Mouse (Mus musculus): ENCODE measurements around the gene Jmjd6. TPM values are rescaled to one million over a fixed set of nuclear protein-coding genes. Genes with fewer than 3 reads are reported as not detected.
"Not testable (repeated sequence)": the region's sequence is repeated elsewhere in the genome, so short reads cannot be mapped to it uniquely, and the experiment has no call there.

Gene Jmjd6
- polyA plus RNA-seq, 1 experiment from 2014 or later = 65.7 TPM

GRCm38 (mm10) chr11:116850085-116850484 is 6.8 kb upstream of the Jmjd6 start:
- no peak for ATAC-seq (ENCODE audit: borderline replicate concordance, extremely low read depth, low FRiP score, low TSS enrichment)
- peaks cover 38% of the 10 kb centered on the region for H3K36me3 ChIP-seq
- H3K4me1 ChIP-seq = peaks cover 31% of the 10 kb centered on the region
- no peak overlapping the region for H3K27ac ChIP-seq
- H3K9ac ChIP-seq = peak overlapping the region; percentile 5; the same call in 1 of the 2 replicates
- H3K9me3 ChIP-seq = no peaks in the 10 kb centered on the region
- 32% methylated on average over 4 of the region's 4 CpGs for WGBS
- H3K27me3 ChIP-seq = no peaks in the 10 kb centered on the region
- H3K4me3 ChIP-seq = peak overlapping the region; percentile 84
- peak overlapping the region; percentile 77 for H3K4me2 ChIP-seq

- Histone ChIP-seq H3K9me3 (no peaks in the 10 kb centered on the region), H3K36me3 (peaks cover 38% of the 10 kb centered on the region), H3K4me1 (peaks cover 27% of the 10 kb centered on the region), H3K4me2 (no peak overlapping the region), H3K9ac (no peak overlapping the region), H3K27ac (no peak overlapping the region), H3K27me3 (no peaks in the 10 kb centered on the region), H3K4me3 (no peak overlapping the region)
- ATAC-seq (ENCODE audit: borderline replicate concordance, extremely low read depth, low FRiP score, low TSS enrichment) = no peak
These were observed 6.3 kb upstream of the Jmjd6 start for GRCm38 (mm10) chr11:116849587-116849986.

- Histone ChIP-seq H3K27ac (0 out of 2 replicates have a peak overlapping the region, but pooled peaks have one; percentile 6), H3K36me3 (peaks cover 38% of the 10 kb centered on the region), H3K4me1 (peaks cover 29% of the 10 kb centered on the region)
- not testable (repeated sequence) for H3K4me2 ChIP-seq; H3K4me3 ChIP-seq; ATAC-seq (ENCODE audit: borderline replicate concordance, extremely low read depth, low FRiP score, low TSS enrichment); H3K27me3 ChIP-seq; H3K9ac ChIP-seq; H3K9me3 ChIP-seq
- 74% methylated on average over 2 of the region's 2 CpGs for WGBS
These were observed 5.6 kb upstream of the Jmjd6 start for GRCm38 (mm10) chr11:116848877-116849178.

DNA sequence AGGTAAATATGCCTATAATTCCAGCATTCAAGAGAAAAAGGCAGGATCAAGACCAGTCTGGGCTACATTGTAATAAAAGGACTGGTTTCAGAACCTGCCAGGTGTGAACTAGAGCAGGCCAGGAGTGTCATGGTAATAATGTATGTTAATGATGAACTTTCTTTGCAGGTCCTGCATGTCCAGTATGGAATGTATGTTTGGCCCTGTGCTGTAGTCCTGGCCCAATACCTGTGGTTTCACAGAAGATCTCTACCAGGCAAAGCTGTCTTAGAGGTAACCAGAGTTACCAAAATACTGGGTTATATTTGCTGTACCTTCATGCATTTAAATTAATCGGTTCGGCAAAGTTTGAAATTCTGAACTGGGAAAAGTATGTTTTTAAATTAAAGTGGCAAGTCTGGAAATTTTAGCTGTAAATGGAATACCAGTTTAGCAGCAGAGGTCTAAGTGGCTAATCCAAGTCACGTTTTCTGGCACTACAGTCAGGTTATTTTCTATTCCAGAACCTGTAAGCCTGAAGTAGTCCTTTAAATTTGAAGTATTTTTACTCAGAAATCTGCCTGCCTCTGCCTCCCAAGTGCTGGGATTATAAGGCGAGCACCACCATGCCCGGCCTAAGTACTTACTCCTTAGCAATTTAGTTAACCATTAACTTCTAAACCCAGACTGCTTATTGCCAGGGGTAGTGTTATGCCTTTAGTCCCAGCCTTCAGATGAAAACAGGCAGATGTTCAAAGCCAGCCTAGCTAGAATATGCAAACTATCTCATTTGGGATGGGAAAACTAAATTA is 5.0 kb upstream of the Jmjd6 start:
- no peak overlapping the region for H3K4me2 ChIP-seq
- no peak overlapping the region for H3K4me3 ChIP-seq
- ATAC-seq (ENCODE audit: borderline replicate concordance, extremely low read depth, low FRiP score, low TSS enrichment) = no peak
- peaks cover 29% of the 10 kb centered on the region for H3K4me1 ChIP-seq
- 66% methylated on average over 5 of the region's 5 CpGs for WGBS
- H3K36me3 ChIP-seq = peaks cover 38% of the 10 kb centered on the region
- H3K27ac ChIP-seq = peak overlapping the region; percentile 6; the same call in 1 of the 2 replicates
- H3K9me3 ChIP-seq = no peaks in the 10 kb centered on the region
- H3K27me3 ChIP-seq = no peaks in the 10 kb centered on the region
- no peak overlapping the region for H3K9ac ChIP-seq

DNA sequence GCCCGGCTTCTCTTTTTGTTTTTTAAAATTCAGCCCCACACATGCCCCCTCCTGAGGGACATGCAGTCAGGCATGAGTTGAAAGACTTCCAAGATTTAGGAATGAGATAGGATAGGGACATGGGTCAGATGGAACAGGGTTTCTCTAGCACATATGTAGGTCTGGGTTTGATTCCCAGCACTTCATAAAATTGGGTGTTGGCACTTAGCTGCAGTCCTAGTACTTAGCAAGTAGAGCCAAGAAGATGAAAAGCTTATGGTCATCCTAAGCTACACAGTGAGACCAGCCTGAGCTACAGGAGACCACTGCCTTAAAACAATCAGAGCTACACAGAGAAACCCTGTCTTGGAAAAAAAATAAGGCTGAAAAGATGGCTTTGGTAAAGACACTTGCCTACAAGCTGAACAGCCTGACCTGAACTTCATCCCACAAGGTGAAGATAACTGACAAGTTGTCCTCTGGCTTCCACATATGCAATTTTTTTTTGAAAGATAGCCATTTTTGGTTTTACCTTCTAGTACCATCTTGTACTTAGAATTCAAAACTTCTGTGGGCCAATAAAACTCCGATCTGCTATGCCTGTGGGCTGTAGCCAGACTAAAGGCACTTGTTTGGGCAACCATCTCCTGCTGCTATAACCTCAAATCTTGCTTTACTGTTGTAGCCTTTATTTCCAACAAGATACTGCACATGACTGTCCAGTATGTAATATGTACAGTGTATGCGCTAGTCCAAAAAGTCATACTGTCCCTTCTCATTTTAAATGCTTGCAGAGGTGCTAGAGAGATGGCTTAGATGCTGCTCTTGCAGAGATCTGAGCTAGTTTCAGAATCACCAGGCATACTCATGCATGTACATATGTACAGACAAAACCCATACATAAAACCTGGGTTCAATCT is 4.2 kb upstream of the Jmjd6 start:
- H3K4me3 ChIP-seq = no peak overlapping the region
- peaks cover 38% of the 10 kb centered on the region for H3K36me3 ChIP-seq
- no peak overlapping the region for H3K9ac ChIP-seq
- peaks cover 29% of the 10 kb centered on the region for H3K4me1 ChIP-seq
- no peak overlapping the region for H3K4me2 ChIP-seq
- H3K27ac ChIP-seq = no peak overlapping the region
- 85% methylated on average over 3 of the region's 3 CpGs for WGBS
- no peaks in the 10 kb centered on the region for H3K27me3 ChIP-seq
- H3K9me3 ChIP-seq = no peaks in the 10 kb centered on the region
- no peak for ATAC-seq (ENCODE audit: borderline replicate concordance, extremely low read depth, low FRiP score, low TSS enrichment)

- 80% methylated on average over 4 of the region's 4 CpGs for WGBS
- peaks cover 36% of the 10 kb centered on the region for H3K36me3 ChIP-seq
- no peak overlapping the region for H3K27ac ChIP-seq
- no peak for ATAC-seq (ENCODE audit: borderline replicate concordance, extremely low read depth, low FRiP score, low TSS enrichment)
- H3K9ac ChIP-seq = no peak overlapping the region
- H3K27me3 ChIP-seq = no peaks in the 10 kb centered on the region
- H3K9me3 ChIP-seq = no peaks in the 10 kb centered on the region
- peaks cover 34% of the 10 kb centered on the region for H3K4me1 ChIP-seq
- no peak overlapping the region for H3K4me3 ChIP-seq
- no peak overlapping the region for H3K4me2 ChIP-seq
These were observed 3.4 kb upstream of the Jmjd6 start for GRCm38 (mm10) chr11:116846593-116847181.

DNA sequence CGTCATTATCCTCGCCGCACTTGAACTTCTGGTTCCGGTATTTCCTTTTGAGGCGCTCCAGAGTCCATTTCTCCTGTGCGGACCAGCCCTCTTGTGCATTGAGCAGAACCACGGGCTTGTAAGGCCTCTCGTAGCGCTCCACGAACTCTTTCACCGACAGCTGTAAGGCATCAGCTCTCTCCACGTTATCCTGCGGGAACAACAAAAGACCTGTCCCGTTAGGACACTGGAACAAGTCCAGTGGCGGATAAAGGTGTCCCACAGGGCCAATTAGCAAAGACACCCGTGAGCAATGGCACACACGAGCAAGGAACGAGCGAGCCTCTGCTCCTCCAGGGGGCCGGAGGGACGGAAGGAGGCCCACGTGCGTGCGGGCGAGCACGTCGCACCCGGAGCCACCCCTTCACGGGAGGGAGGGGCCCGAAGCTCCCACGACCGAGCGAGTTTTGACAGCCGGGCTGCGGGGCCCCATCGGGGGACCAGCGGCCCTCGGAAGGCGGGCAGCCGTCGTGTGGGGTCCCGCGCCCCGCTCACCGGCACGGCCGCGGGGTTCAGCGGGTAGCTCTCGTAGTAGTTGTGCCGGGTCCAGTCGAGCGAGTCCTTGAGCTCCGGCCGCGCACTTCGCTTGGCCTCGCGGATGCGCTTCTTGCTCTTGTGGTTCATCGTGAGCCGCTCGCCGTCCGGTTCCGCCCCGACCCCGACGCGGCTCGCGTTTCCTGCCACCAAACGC is 553 bp downstream of the Jmjd6 start:
- under 1% methylated on average over 73 of the region's 73 CpGs for WGBS
- Histone ChIP-seq H3K27me3 (no peaks in the 10 kb centered on the region), H3K4me1 (peaks cover 29% of the 10 kb centered on the region), H3K9me3 (no peaks in the 10 kb centered on the region), H3K9ac (peak overlapping the region; percentile 79), H3K36me3 (peaks cover 36% of the 10 kb centered on the region), H3K27ac (peak overlapping the region; percentile 97), H3K4me2 (peak overlapping the region; percentile 76), H3K4me3 (peak overlapping the region; percentile 77)
- peak; percentile 56 for ATAC-seq (ENCODE audit: borderline replicate concordance, extremely low read depth, low FRiP score, low TSS enrichment)

DNA sequence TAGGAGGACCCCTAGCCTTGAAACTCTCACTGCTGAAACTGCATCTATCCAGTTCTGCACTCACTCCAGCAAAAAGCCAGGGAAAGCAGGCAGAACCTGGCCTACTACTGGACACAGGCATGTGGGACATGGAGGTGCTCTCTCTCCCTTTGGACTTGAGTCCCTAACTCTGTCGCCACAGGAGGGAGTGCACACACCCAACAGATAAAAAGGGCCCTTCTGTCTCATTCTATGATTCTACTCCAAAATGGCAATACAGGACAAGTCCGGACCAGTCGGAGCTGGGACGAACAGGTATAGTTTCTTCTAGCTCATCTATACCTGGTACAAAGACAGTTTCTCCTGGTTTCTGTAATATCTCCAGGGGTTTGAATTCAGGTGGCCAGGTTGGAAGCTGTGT is 2.5 kb downstream of the Jmjd6 start:
- 90% methylated on average over 4 of the region's 4 CpGs for WGBS
- H3K36me3 ChIP-seq = peaks cover 54% of the 10 kb centered on the region
- no peak for ATAC-seq (ENCODE audit: borderline replicate concordance, extremely low read depth, low FRiP score, low TSS enrichment)
- H3K4me2 ChIP-seq = peak overlapping the region; percentile 76
- no peaks in the 10 kb centered on the region for H3K27me3 ChIP-seq
- no peak overlapping the region for H3K4me3 ChIP-seq
- peak overlapping the region; percentile 79; the same call in 1 of the 2 replicates for H3K9ac ChIP-seq
- H3K9me3 ChIP-seq = no peaks in the 10 kb centered on the region
- H3K4me1 ChIP-seq = peaks cover 29% of the 10 kb centered on the region
- H3K27ac ChIP-seq = no peak overlapping the region

- Histone ChIP-seq H3K36me3 (peaks cover 66% of the 10 kb centered on the region), H3K4me2 (no peak overlapping the region), H3K27me3 (no peaks in the 10 kb centered on the region), H3K4me1 (peaks cover 28% of the 10 kb centered on the region), H3K4me3 (no peak overlapping the region), H3K9ac (no peak overlapping the region), H3K9me3 (no peaks in the 10 kb centered on the region), H3K27ac (no peak overlapping the region)
- no peak for ATAC-seq (ENCODE audit: borderline replicate concordance, extremely low read depth, low FRiP score, low TSS enrichment)
- 73% methylated on average over 7 of the region's 7 CpGs for WGBS
These were observed 3.6 kb downstream of the Jmjd6 start for GRCm38 (mm10) chr11:116839601-116840000.

DNA sequence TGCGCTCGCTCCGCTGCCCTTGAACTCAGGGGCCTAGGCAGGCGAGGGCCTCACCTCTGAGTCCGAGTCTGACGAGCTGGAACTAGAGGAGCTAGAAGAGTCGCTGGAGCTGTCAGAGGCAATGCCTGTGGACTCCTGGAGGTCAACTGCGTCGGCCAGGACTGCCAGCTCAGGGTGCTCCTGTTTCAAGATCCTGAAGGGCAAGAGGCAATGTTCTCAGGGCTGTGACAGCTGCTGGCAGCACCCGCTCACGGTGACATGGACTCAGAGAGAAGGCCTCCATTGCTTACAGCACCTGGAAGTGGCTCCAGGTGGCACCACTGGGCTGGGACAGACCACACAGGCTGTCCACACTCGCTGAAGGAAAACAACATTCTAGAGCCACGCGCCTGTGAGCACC is 4.3 kb downstream of the Jmjd6 start:
- no peak overlapping the region for H3K4me2 ChIP-seq
- no peak overlapping the region for H3K4me3 ChIP-seq
- peaks cover 22% of the 10 kb centered on the region for H3K4me1 ChIP-seq
- no peak for ATAC-seq (ENCODE audit: borderline replicate concordance, extremely low read depth, low FRiP score, low TSS enrichment)
- WGBS = 82% methylated on average over 14 of the region's 14 CpGs
- no peaks in the 10 kb centered on the region for H3K9me3 ChIP-seq
- H3K27ac ChIP-seq = no peak overlapping the region
- H3K36me3 ChIP-seq = peaks cover 72% of the 10 kb centered on the region
- H3K27me3 ChIP-seq = no peaks in the 10 kb centered on the region
- H3K9ac ChIP-seq = no peak overlapping the region

DNA sequence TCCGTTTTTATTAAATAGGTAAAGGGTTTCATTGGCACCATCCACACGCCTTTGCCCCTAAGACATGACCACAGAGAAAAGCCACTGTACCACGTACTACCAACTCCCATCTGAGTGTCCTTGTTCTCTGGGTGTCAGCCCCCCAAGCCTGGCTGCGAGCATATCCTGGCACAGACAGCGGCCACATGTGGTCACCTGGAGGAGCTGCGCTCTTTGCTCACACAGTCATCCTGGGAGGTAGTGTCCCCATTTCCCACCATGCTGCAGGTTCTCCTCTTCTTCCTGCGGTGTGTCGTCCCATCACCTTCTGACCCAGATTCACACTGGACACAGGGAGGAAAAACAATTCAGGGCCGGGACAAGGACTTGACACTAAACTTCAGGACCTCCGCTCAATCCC is 5.8 kb downstream of the Jmjd6 start:
- Histone ChIP-seq H3K9me3 (no peaks in the 10 kb centered on the region), H3K27me3 (no peaks in the 10 kb centered on the region), H3K9ac (no peak overlapping the region), H3K27ac (no peak overlapping the region), H3K36me3 (peaks cover 82% of the 10 kb centered on the region), H3K4me2 (no peak overlapping the region), H3K4me3 (no peak overlapping the region), H3K4me1 (peaks cover 22% of the 10 kb centered on the region)
- 90% methylated on average over 10 of the region's 10 CpGs for WGBS
- no peak for ATAC-seq (ENCODE audit: borderline replicate concordance, extremely low read depth, low FRiP score, low TSS enrichment)
